Mouse (Mus musculus): ENCODE measurements around the gene Prkca. TPM values are rescaled to one million over a fixed set of nuclear protein-coding genes. Genes with fewer than 3 reads are reported as not detected.

The Prkca gene
- polyA plus RNA-seq, 1 experiment, result 42.3 TPM

DNA sequence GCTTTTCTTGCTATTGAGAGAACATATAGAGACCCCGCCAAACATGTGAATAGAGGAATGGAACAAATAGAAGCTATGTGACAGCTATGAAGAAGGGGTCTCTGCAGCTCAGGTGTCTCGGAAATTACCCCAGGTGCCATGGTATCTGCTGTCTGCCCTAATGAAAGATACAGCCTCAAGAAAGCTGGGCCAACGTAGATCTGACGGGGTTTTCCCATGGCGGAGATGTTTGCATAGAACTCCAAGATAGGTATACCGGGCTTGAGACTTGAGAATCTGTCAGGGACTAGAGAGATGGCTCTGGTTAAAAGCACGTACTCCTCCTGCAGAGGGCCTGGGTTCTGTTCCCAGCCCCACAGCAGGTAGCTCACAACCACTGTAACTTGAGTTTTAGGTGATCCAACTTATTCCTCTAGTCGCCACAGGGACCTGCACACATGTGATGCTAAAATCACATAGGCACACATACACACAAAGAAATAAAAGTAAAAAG, 188.6 kb downstream of the Prkca start:
- H3K4me3 ChIP-seq (ENCODE audit: insufficient read depth, low read length), result no peak overlapping the region
- peaks cover 13% of the 10 kb centered on the region for H3K4me1 ChIP-seq (ENCODE audit: control insufficient read depth, insufficient read depth, low read length)
- no peak for TF ChIP-seq CTCF (IDR thresholded peaks at IDR 0.05; ENCODE audit: extremely low read depth, insufficient read depth, low read length)
- no peak overlapping the region for H3K27ac ChIP-seq (ENCODE audit: insufficient read depth, low read length)

DNA sequence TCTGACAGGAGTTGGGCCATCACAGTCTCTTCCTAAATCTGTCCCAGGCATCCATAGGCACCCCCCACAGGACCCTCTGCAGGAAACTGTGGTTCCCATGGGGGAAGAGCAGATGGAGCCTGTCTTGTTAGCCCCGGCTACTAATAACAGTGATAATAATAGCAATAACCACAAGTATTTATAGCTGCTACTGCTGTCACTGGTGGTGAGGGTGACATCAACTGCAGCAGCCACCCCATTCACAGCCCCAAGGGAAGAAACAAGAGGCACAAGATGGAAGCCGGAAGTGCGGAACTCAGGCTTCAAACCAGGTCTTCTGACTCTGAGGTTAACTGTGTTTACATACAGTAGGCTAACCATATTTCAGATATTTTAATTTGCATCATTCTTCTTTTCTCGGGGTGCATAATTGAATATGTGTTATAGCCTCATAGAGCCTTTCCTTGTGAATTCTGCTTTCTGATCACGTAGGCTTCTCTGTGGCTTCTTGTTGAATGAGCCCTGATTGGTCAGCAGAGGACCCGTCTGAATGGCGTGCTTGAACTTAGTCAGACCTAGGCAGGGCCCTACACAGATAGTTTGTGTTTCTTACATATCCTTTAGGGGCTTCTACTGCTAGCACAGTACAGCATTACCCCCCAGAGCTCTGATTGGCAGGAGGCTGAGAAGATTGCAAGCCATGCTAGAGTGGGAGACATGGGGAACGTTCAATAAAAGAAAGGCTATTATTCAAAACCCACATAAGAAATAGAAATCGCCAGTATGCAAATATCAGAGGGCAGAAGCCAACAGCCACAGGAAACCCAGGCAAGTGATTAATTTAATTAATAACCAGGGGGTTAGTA, 189.5 kb downstream of the Prkca start:
- H3K27ac ChIP-seq (ENCODE audit: insufficient read depth, low read length), result no peak overlapping the region

DNA sequence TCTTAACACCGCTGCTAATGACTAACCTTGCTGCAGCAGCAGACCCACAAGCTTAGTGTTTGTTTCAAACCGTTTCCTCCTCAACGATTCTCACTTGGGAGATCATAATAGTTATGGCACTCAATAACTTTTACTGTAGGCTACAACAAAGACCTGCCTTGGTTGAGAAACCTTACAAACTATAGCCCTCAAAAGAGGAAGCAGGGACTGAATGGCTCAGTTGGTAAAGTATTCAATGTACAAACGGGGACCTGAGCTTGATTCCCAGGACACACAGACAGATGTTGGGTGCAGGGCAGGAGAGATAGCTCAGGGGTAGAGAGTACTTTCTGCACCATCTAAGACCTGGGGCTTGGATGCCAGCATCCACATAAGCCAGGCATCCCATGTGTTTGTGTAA, 191.1 kb downstream of the Prkca start:
- Histone ChIP-seq H3K4me3 (ENCODE audit: insufficient read depth, low read length) (no peak overlapping the region), H3K4me1 (ENCODE audit: control insufficient read depth, insufficient read depth, low read length) (peaks cover 18% of the 10 kb centered on the region), H3K27ac (ENCODE audit: insufficient read depth, low read length) (no peak overlapping the region)
- no peak for TF ChIP-seq CTCF (IDR thresholded peaks at IDR 0.05; ENCODE audit: extremely low read depth, insufficient read depth, low read length)
- no peak for TF ChIP-seq POLR2A (IDR thresholded peaks at IDR 0.05; ENCODE audit: extremely low read depth, insufficient read depth, low read length)

More for the DNA sequence above, 189.5 kb downstream of the Prkca start:
- peaks cover 18% of the 10 kb centered on the region for H3K4me1 ChIP-seq (ENCODE audit: control insufficient read depth, insufficient read depth, low read length)
- TF ChIP-seq CTCF (IDR thresholded peaks at IDR 0.05; ENCODE audit: extremely low read depth, insufficient read depth, low read length), result no peak
- TF ChIP-seq POLR2A (IDR thresholded peaks at IDR 0.05; ENCODE audit: extremely low read depth, insufficient read depth, low read length), result no peak
- no peak overlapping the region for H3K4me3 ChIP-seq (ENCODE audit: insufficient read depth, low read length)

DNA sequence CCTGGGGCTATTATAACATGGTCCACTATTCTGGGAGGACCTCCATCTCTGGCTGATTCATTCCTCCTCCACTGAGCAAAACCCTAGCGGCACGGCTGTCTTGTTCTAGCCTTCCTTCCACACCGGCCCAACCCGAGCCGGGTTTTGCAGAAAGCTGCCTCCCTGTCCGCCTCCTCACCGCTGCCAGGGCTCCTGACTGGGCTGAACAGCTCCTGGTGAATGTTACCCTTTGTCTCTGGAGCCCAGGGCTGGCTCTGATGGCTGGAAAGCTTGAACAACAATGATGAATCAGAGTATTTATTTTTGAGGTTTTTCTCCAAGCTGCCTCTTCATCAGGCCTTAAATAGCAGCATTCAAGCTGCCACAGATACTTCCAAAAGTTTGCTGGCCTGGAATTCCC, 193.3 kb downstream of the Prkca start:
- Histone ChIP-seq H3K27ac (ENCODE audit: insufficient read depth, low read length) (peak overlapping the region; percentile 62), H3K4me3 (ENCODE audit: insufficient read depth, low read length) (no peak overlapping the region), H3K4me1 (ENCODE audit: control insufficient read depth, insufficient read depth, low read length) (peaks cover 22% of the 10 kb centered on the region)
- TF ChIP-seq CTCF (IDR thresholded peaks at IDR 0.05; ENCODE audit: extremely low read depth, insufficient read depth, low read length), result no peak
- no peak for TF ChIP-seq POLR2A (IDR thresholded peaks at IDR 0.05; ENCODE audit: extremely low read depth, insufficient read depth, low read length)

DNA sequence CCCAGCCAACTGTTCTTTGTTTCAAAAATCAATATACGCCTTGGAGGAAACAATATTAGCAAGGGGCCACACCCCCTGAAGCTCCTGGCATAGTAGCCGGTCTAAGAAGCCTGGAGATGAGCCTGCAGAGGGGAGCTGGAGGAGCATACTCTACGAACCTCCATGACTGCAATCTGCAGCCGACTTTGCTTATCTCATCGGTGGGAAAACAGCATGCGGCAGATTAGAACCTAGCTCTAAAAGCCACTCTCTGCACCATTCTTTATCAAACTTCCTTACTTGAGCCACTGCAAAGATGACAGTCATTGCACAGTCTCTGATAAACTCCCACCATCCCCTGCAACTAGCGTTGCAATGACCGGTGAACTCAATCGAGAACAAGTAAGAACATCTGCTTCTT, 194.5 kb downstream of the Prkca start:
- Histone ChIP-seq H3K4me3 (ENCODE audit: insufficient read depth, low read length) (no peak overlapping the region), H3K4me1 (ENCODE audit: control insufficient read depth, insufficient read depth, low read length) (peaks cover 25% of the 10 kb centered on the region), H3K27ac (ENCODE audit: insufficient read depth, low read length) (no peak overlapping the region)
- TF ChIP-seq POLR2A (IDR thresholded peaks at IDR 0.05; ENCODE audit: extremely low read depth, insufficient read depth, low read length), result no peak
- TF ChIP-seq CTCF (IDR thresholded peaks at IDR 0.05; ENCODE audit: extremely low read depth, insufficient read depth, low read length), result no peak

DNA sequence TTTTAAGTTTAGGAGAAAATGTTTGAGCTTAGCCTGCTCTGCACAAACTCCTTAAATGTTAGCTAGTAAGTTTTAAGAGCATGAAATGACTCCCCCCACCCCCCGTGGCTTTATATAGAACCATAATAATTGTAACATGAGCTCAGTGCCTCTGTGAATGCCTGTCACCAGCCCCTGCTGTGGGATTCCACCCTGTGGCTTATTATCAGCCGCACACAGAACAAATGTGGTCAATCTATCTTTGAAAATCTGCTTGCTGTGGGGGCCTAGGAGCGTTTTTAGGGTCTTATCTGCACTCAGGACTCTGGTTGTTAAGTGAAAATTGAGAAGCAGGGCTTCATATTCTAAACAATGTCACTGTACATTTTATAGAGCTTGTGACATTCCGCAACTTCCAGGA, 195.2 kb downstream of the Prkca start:
- TF ChIP-seq CTCF (IDR thresholded peaks at IDR 0.05; ENCODE audit: extremely low read depth, insufficient read depth, low read length) (no peak), POLR2A (IDR thresholded peaks at IDR 0.05; ENCODE audit: extremely low read depth, insufficient read depth, low read length) (no peak)
- Histone ChIP-seq H3K4me3 (ENCODE audit: insufficient read depth, low read length) (no peak overlapping the region), H3K4me1 (ENCODE audit: control insufficient read depth, insufficient read depth, low read length) (peaks cover 25% of the 10 kb centered on the region), H3K27ac (ENCODE audit: insufficient read depth, low read length) (no peak overlapping the region)

DNA sequence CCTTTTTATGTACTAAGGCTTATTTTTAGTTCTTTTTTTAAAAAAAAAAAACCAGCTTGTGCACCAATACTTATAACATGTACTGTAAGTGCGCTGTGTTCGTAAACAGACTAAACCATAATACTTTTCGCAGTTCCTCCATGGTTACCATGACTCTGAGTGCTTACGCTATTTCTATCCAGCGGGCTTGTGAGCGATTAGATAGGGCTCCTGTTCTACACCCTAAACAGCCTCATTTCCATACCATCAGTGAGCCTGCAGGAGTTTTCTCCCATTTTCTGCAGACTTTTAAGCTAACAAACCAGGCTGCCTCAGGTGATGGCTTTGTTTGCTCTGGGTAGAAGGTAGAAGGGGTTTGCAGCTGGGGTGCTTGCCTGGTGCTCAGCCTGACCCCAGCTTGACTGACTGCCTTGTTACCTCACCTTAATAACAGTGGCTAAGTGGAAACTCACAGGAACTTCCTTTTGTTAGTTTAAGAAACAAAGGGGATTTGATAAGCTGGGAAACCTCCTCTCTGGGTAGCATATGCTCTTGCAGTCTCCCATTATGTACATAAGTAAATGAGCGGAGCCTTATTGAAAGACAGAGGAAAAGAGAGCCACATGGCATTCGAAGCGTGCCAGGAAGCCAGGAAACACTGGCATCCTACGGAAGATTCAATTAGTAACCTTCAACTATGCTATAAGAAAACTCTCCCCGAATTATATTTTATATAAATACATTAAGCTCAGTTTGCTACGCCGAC, 197.8 kb downstream of the Prkca start:
- no peak overlapping the region for H3K4me3 ChIP-seq (ENCODE audit: insufficient read depth, low read length)
- H3K27ac ChIP-seq (ENCODE audit: insufficient read depth, low read length), result peak overlapping the region; percentile 38; the same call in 1 of the 2 replicates
- no peak for TF ChIP-seq POLR2A (IDR thresholded peaks at IDR 0.05; ENCODE audit: extremely low read depth, insufficient read depth, low read length)
- TF ChIP-seq CTCF (IDR thresholded peaks at IDR 0.05; ENCODE audit: extremely low read depth, insufficient read depth, low read length), result no peak

DNA sequence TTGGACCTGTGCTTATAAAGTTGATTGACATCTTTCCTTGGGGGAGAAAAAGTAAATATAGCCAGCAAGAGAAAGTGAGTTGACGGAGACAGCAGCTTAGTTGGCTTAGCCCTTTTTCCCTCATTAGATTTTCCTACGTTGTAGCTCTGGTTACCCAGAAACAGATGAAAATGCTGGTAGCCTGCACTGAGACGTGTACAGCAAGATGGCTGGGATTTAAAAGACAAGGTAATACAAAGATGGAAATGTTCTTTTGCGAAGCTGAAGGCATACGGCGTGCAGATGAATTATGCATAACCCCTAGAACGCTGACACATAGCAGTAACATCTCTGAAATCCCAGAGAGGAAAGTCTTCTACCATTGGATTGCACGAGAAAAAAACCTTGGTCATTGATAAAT, 198.6 kb downstream of the Prkca start:
- Histone ChIP-seq H3K27ac (ENCODE audit: insufficient read depth, low read length) (peak overlapping the region; percentile 74), H3K4me1 (ENCODE audit: control insufficient read depth, insufficient read depth, low read length) (peaks cover 17% of the 10 kb centered on the region), H3K4me3 (ENCODE audit: insufficient read depth, low read length) (no peak overlapping the region)
- TF ChIP-seq POLR2A (IDR thresholded peaks at IDR 0.05; ENCODE audit: extremely low read depth, insufficient read depth, low read length) (no peak), CTCF (IDR thresholded peaks at IDR 0.05; ENCODE audit: extremely low read depth, insufficient read depth, low read length) (no peak)

More for the DNA sequence above, 197.8 kb downstream of the Prkca start:
- H3K4me1 ChIP-seq (ENCODE audit: control insufficient read depth, insufficient read depth, low read length), result peaks cover 17% of the 10 kb centered on the region

DNA sequence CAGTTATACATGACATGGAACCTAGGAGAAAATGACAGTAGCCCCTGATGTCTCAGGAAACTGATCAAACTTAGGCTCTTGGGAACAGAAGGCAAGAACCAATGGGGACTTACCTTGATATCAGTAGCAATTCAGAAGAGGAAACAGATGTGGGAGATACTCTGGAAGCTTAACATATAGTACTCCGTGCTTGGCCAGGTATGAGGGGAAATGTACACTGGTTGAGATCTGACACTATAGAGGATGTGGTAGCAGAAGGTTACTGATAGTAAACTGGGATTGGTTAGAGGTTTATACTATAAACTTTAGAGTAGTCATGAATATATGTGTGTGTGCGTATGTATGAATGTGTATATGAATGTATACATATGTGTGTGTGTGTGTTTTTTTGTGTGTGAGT, 200.0 kb downstream of the Prkca start:
- Histone ChIP-seq H3K27ac (ENCODE audit: insufficient read depth, low read length) (no peak overlapping the region), H3K4me3 (ENCODE audit: insufficient read depth, low read length) (no peak overlapping the region), H3K4me1 (ENCODE audit: control insufficient read depth, insufficient read depth, low read length) (peaks cover 12% of the 10 kb centered on the region)
- no peak for TF ChIP-seq POLR2A (IDR thresholded peaks at IDR 0.05; ENCODE audit: extremely low read depth, insufficient read depth, low read length)
- TF ChIP-seq CTCF (IDR thresholded peaks at IDR 0.05; ENCODE audit: extremely low read depth, insufficient read depth, low read length), result no peak
